Mouse (Mus musculus): ENCODE measurements at regions not wholly inside any gene's neighbourhood (a gene's known extent, or its start where the extent isn't known, plus 50 kb on each side); places are given as distances from the start of the nearest gene placed in this dataset.

- H3K27me3 ChIP-seq (ENCODE audit: insufficient read depth, poor library complexity, severe bottlenecking) = peaks cover 96% of the 10 kb centered on the region
- WGBS = 39% methylated on average over 3 of the region's 3 CpGs
- H3K27ac ChIP-seq = no peak overlapping the region
- no peak overlapping the region for H3K4me3 ChIP-seq
- no peak for DNase-seq (ENCODE audit: low spot score)
- peaks cover 31% of the 10 kb centered on the region for H3K4me1 ChIP-seq
- no peaks in the 10 kb centered on the region for H3K9me3 ChIP-seq
- no peaks in the 10 kb centered on the region for H3K36me3 ChIP-seq
Measured at GRCm38 (mm10) chr9:61309096-61309495, 63.1 kb upstream of the Tle3 start.

- Histone ChIP-seq H3K27ac (no peak overlapping the region), H3K4me3 (no peak overlapping the region), H3K27me3 (ENCODE audit: insufficient read depth, poor library complexity, severe bottlenecking) (peaks cover 97% of the 10 kb centered on the region), H3K4me1 (peaks cover 37% of the 10 kb centered on the region), H3K9me3 (no peaks in the 10 kb centered on the region), H3K36me3 (no peaks in the 10 kb centered on the region)
- WGBS = 79% methylated on average over 8 of the region's 8 CpGs
- DNase-seq (ENCODE audit: low spot score) = no peak
Measured at GRCm38 (mm10) chr9:61309768-61310493, 62.2 kb upstream of the Tle3 start.

GRCm38 (mm10) chr9:61310574-61310973 lies 61.6 kb upstream of the Tle3 start:
- Histone ChIP-seq H3K36me3 (no peaks in the 10 kb centered on the region), H3K27me3 (ENCODE audit: insufficient read depth, poor library complexity, severe bottlenecking) (peaks cover 97% of the 10 kb centered on the region), H3K27ac (no peak overlapping the region), H3K4me1 (peaks cover 44% of the 10 kb centered on the region), H3K4me3 (no peak overlapping the region), H3K9me3 (no peaks in the 10 kb centered on the region)
- WGBS = 24% methylated on average over 5 of the region's 5 CpGs
- no peak for DNase-seq (ENCODE audit: low spot score)

GRCm38 (mm10) chr9:61311604-61312003 lies 60.6 kb upstream of the Tle3 start:
- WGBS = 29% methylated on average over 5 of the region's 5 CpGs
- no peaks in the 10 kb centered on the region for H3K9me3 ChIP-seq
- peaks cover 54% of the 10 kb centered on the region for H3K4me1 ChIP-seq
- no peaks in the 10 kb centered on the region for H3K36me3 ChIP-seq
- peaks cover 98% of the 10 kb centered on the region for H3K27me3 ChIP-seq (ENCODE audit: insufficient read depth, poor library complexity, severe bottlenecking)
- H3K4me3 ChIP-seq = no peak overlapping the region
- no peak for DNase-seq (ENCODE audit: low spot score)
- H3K27ac ChIP-seq = peak overlapping the region; percentile 7; the same call in 1 of the 2 replicates

- H3K27ac ChIP-seq = peak overlapping the region; percentile 3; the same call in 1 of the 2 replicates
- peaks cover 100% of the 10 kb centered on the region for H3K27me3 ChIP-seq (ENCODE audit: insufficient read depth, poor library complexity, severe bottlenecking)
- H3K36me3 ChIP-seq = no peaks in the 10 kb centered on the region
- peaks cover 57% of the 10 kb centered on the region for H3K4me1 ChIP-seq
- no peak overlapping the region for H3K4me3 ChIP-seq
- no peak for DNase-seq (ENCODE audit: low spot score)
- no peaks in the 10 kb centered on the region for H3K9me3 ChIP-seq
- 59% methylated on average over 6 of the region's 6 CpGs for WGBS
Measured at GRCm38 (mm10) chr9:61314630-61315179, 57.5 kb upstream of the Tle3 start.

- peak overlapping the region; percentile 32; the same call in 1 of the 2 replicates for H3K27ac ChIP-seq
- 26% methylated on average over 17 of the region's 17 CpGs for WGBS
- H3K27me3 ChIP-seq (ENCODE audit: insufficient read depth, poor library complexity, severe bottlenecking) = peaks cover 100% of the 10 kb centered on the region
- no peaks in the 10 kb centered on the region for H3K9me3 ChIP-seq
- no peak overlapping the region for H3K4me3 ChIP-seq
- no peaks in the 10 kb centered on the region for H3K36me3 ChIP-seq
- no peak for DNase-seq (ENCODE audit: low spot score)
- H3K4me1 ChIP-seq = peaks cover 48% of the 10 kb centered on the region
Measured at GRCm38 (mm10) chr9:61315371-61316298, 56.5 kb upstream of the Tle3 start.

- no peak for DNase-seq (ENCODE audit: low spot score)
- 39% methylated on average over 4 of the region's 4 CpGs for WGBS
- Histone ChIP-seq H3K27me3 (ENCODE audit: insufficient read depth, poor library complexity, severe bottlenecking) (peaks cover 100% of the 10 kb centered on the region), H3K27ac (no peak overlapping the region), H3K36me3 (no peaks in the 10 kb centered on the region), H3K4me1 (peaks cover 42% of the 10 kb centered on the region), H3K4me3 (no peak overlapping the region), H3K9me3 (no peaks in the 10 kb centered on the region)
Measured at GRCm38 (mm10) chr9:61316442-61316841, 55.7 kb upstream of the Tle3 start.

- H3K4me3 ChIP-seq = no peak overlapping the region
- no peak for DNase-seq (ENCODE audit: low spot score)
- H3K27ac ChIP-seq = no peak overlapping the region
- peaks cover 100% of the 10 kb centered on the region for H3K27me3 ChIP-seq (ENCODE audit: insufficient read depth, poor library complexity, severe bottlenecking)
- H3K36me3 ChIP-seq = no peaks in the 10 kb centered on the region
- WGBS = 55% methylated on average over 6 of the region's 6 CpGs
- H3K9me3 ChIP-seq = no peaks in the 10 kb centered on the region
- peaks cover 56% of the 10 kb centered on the region for H3K4me1 ChIP-seq
Measured at GRCm38 (mm10) chr9:61319721-61320120, 52.4 kb upstream of the Tle3 start.

- 60% methylated on average over 1 of the region's 1 CpGs for WGBS
- Histone ChIP-seq H3K27ac (no peak overlapping the region), H3K4me1 (peaks cover 56% of the 10 kb centered on the region), H3K4me3 (no peak overlapping the region), H3K36me3 (no peaks in the 10 kb centered on the region), H3K9me3 (no peaks in the 10 kb centered on the region), H3K27me3 (ENCODE audit: insufficient read depth, poor library complexity, severe bottlenecking) (peaks cover 100% of the 10 kb centered on the region)
- DNase-seq (ENCODE audit: low spot score) = no peak
Measured at GRCm38 (mm10) chr9:61321314-61321713, 50.9 kb upstream of the Tle3 start.

GRCm38 (mm10) chr9:61321825-61322224 lies 50.3 kb upstream of the Tle3 start:
- Histone ChIP-seq H3K9me3 (no peaks in the 10 kb centered on the region), H3K27me3 (ENCODE audit: insufficient read depth, poor library complexity, severe bottlenecking) (peaks cover 100% of the 10 kb centered on the region), H3K36me3 (no peaks in the 10 kb centered on the region), H3K4me1 (peaks cover 56% of the 10 kb centered on the region), H3K4me3 (no peak overlapping the region), H3K27ac (no peak overlapping the region)
- 24% methylated on average over 8 of the region's 8 CpGs for WGBS
- no peak for DNase-seq (ENCODE audit: low spot score)

GRCm38 (mm10) chr9:61322333-61322732 lies 49.8 kb upstream of the Tle3 start:
- Histone ChIP-seq H3K4me3 (no peak overlapping the region), H3K27me3 (ENCODE audit: insufficient read depth, poor library complexity, severe bottlenecking) (peaks cover 100% of the 10 kb centered on the region), H3K27ac (no peak overlapping the region), H3K9me3 (no peaks in the 10 kb centered on the region), H3K4me1 (peaks cover 58% of the 10 kb centered on the region), H3K36me3 (no peaks in the 10 kb centered on the region)
- 39% methylated on average over 11 of the region's 11 CpGs for WGBS
- DNase-seq (ENCODE audit: low spot score) = no peak
